Mouse (Mus musculus) cortical plate, adult 2 months (tissue): ENCODE results near the gene Gm15737.

Source experiments
- CTCF ChIP-seq: fragments of 200-500 bp; IDR thresholded peaks from 2 replicates; pipeline ENCODE4 v1.5.1; 2011; ENCODE audit warnings: mild to moderate bottlenecking, control low read depth, low read length; ENCODE audit not compliant: insufficient read depth; ENCODE audit errors: extremely low read depth
- POLR2A ChIP-seq: fragments of 200-500 bp; IDR thresholded peaks from 2 replicates; pipeline ENCODE4 v1.6.1; 2011; ENCODE audit warnings: mild to moderate bottlenecking, low read length, control low read depth; ENCODE audit not compliant: insufficient read depth; ENCODE audit errors: extremely low read depth

DNA sequence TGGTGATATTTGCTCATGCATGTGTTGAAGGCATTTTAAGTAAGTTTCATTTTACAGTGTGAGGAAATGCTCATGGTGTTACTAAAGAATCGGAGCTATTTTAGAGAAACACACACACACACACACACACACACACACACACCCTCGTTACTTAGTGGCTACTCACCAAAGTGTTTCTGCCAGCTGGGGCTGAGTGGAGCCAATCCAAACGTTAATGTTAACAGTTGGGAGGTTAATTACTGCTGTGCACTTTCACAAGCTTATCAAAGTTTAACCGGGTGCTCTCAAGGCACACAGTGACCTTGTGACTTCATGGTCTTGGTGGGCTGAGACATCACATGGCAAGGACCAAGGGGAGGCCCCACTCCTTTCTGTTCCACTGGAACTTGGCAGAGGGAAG lies 52.7 kb downstream of the Gm15737 start:
- TF ChIP-seq CTCF (no peak), POLR2A (no peak)
